Mouse (Mus musculus) urinary bladder, adult 2 months (tissue): Measurements from ENCODE around the gene Gm7929. TPM values are rescaled to one million over a fixed set of nuclear protein-coding genes. Genes with fewer than 3 reads are reported as not detected.
A peak's percentile ranks its signal among the peaks of the same experiment; 100 is the strongest.
"Not testable (repeated sequence)": the region's sequence is repeated elsewhere in the genome, so short reads cannot be mapped to it uniquely, and the experiment has no call there.

Source experiments
- DNase-seq: peaks from one replicate; pipeline ENCODE4 v3.0.0; 2022; ENCODE audit warnings: low spot score
- polyA plus RNA-seq: library from polyadenylated mRNA; depleted of rRNA; stranded (reverse); fragments of >200 nt; gene quantifications from 2 replicates; pipeline ENCODE4 v1.2.3, GENCODE M21; 2012; rRNA removed

The Gm7929 gene
- polyA plus RNA-seq, result not detected in 2 replicates

GRCm38 (mm10) chr14:41750514-41750913 is at the start of gene Gm7929:
TSS of gene Gm7929 (minus strand) at chr14:41750614.
- DNase-seq, result not testable (repeated sequence)

- not testable (repeated sequence) for DNase-seq
Observed at GRCm38 (mm10) chr14:41772341-41772740, 21.9 kb upstream of the Gm7929 start, which contains the start of gene Gm47189. TSS of gene Gm47189 (minus strand) at chr14:41772441.

GRCm38 (mm10) chr14:41755931-41756330 is 5.5 kb upstream of the Gm7929 start:
- DNase-seq, result peak; percentile 14

GRCm38 (mm10) chr14:41723437-41723836 is 27.0 kb downstream of the Gm7929 start:
- DNase-seq, result not testable (repeated sequence)

GRCm38 (mm10) chr14:41717180-41717579 is 33.2 kb downstream of the Gm7929 start:
- not testable (repeated sequence) for DNase-seq

- not testable (repeated sequence) for DNase-seq
Observed at GRCm38 (mm10) chr14:41701785-41702184, 48.6 kb downstream of the Gm7929 start, which contains the start of gene Gm8068. TSS of gene Gm8068 (minus strand) at chr14:41701885.

Other genes with a start within 250 kb of the Gm7929 start
- gene Gm7970, start 195.0 kb downstream of the Gm7929 start, polyA plus RNA-seq, result not detected in 2 replicates
- not detected in 2 replicates for gene 1700049E17Rik2, start 177.4 kb downstream of the Gm7929 start, polyA plus RNA-seq
- not detected in 2 replicates for gene Gm3072, start 126.0 kb downstream of the Gm7929 start, polyA plus RNA-seq
- not detected in 2 replicates for gene Gm3676, start 104.1 kb downstream of the Gm7929 start, polyA plus RNA-seq
- not detected in 2 replicates for gene Gm8068, start 48.7 kb downstream of the Gm7929 start, polyA plus RNA-seq
- gene Gm47189, start 21.8 kb upstream of the Gm7929 start, polyA plus RNA-seq, result not detected in 2 replicates
- not detected in 2 replicates for gene Gm7980, start 156.7 kb upstream of the Gm7929 start, polyA plus RNA-seq
- gene 1700049E17Rik1, start 174.3 kb upstream of the Gm7929 start, polyA plus RNA-seq, result not detected in 2 replicates
- gene 1700024B05Rik, start 193.4 kb upstream of the Gm7929 start, polyA plus RNA-seq, result not detected in 2 replicates
- not detected in 2 replicates for gene Gm6401, start 217.3 kb upstream of the Gm7929 start, polyA plus RNA-seq
- gene Gm3543, start 232.7 kb upstream of the Gm7929 start, polyA plus RNA-seq, result not detected in 2 replicates